Mouse (Mus musculus): ENCODE data around the gene Ugt1a10.
"Not testable (repeated sequence)": the region's sequence is repeated elsewhere in the genome, so short reads cannot be mapped to it uniquely, and the experiment has no call there.

- TF ChIP-seq TAL1, GATA1 (IDR thresholded peaks at IDR 0.05; ENCODE audit: low read length): not testable (repeated sequence)
Observed at GRCm38 (mm10) chr1:88099691-88100090, 44.5 kb downstream of the Ugt1a10 start.

Measured in erythroblast, embryonic 14.5 days (primary cell).